Mouse (Mus musculus) urinary bladder, postnatal 4 days (tissue): ENCODE results near the gene Myl6b.
A peak's percentile ranks its signal among the peaks of the same experiment; 100 is the strongest.

Experiments
- DNase-seq, 2 experiments: peaks; one replicate each; pipeline ENCODE4 v3.0.0; 2021 to 2022; ENCODE audit warnings: low spot score in 2 of 2

The Myl6b gene

DNA sequence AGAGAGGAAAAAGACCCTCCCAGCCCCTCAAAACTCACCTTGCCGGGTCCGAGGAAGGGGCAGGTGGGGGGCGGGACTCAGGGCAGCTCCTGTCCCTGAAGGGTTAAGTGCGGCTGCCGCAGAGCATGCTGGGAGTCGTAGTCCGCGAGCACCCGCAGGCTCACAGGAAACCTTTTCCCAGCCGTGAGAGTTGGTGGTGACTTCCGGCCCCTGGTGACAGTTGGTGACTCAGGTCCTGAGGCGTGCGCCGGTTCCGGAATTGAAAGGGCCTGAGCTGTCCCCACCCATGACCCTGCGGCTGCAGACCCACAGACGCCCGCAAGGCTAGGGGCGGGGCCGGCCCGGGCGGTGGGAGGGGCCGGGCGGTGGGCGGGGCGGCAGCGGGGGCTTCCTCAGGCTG is at the start of gene Myl6b:
TSS of gene Myl6b (minus strand) at position 96 of the 400 bp plus-strand sequence.
- DNase-seq, result peak; percentile 92 to 93

DNA sequence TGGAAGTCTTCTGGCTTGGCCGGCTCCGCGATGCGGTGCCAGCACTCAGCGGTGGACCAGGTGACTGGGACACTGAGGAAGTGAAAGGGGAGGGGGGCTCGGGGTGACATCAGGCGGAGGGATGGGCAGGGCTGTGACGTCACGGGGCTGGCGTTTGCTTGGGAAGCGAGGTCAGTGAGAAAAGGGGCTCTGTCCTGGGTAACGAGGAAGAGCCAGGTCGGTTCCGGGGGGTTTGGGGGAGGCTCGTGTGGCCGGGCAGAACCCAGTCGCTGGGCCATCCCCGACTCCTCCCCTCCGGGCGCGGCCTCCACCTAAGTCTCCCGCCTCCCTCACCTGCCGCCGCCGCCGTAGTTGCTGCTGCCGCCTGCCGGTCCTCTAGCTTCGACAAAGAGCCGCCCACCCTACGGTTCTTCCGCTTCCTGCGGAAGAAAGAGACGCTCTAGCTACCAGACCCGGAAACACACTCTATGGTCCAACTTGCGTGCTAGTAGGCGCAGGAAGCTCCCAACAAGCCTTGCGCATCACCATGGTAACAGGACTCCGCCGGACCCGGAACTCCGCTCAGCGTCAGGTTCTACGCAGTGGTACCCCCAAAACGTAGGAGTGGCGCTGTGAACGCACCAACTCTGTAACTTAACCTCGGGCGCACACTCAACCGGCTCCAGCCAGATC is 49.0 kb upstream of the Myl6b start, which contains the start of gene Zc3h10:
TSS of gene Zc3h10 (minus strand) at position 414 of the 672 bp plus-strand sequence.
- peak; percentile 91 to 92 for DNase-seq

DNA sequence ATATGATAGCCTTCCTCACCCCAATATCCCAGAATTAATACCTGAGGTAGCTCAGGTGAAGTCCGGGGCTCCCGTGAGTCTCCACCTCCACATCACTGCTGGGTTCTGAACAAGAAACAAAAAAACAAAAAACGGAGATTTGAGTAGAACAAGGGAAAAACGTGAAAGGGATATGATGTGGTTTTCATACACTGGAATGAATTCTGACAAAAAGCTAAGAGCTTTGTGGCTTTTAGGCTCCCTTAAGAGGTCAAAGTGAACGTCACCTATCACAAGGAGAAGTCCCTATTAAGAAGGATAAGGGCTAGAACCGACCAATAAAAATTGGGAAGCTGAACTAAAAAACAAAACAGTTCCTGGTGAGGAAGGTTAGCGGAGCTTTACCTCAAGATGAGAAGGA is 48.3 kb upstream of the Myl6b start:
- no peak for DNase-seq

DNA sequence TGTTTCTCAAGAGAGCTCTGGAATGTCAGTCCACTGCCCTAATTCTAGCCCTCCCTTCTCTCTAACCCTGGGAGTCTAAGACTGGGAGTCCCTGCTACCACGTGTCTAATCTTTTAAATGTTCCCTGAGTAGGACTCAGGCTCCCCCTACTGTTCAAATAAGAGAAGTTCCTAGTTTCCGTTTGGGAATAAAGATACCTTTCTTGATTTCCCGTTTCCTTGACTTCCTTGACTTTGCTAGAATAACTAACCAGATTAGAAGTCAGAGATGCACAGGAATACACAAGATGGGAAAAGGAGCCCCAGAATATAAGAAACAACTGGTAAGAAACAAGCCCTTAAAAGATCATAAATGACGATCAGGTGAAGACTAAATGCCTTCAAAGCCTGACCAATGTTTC is 47.9 kb upstream of the Myl6b start:
- DNase-seq, result no peak

DNA sequence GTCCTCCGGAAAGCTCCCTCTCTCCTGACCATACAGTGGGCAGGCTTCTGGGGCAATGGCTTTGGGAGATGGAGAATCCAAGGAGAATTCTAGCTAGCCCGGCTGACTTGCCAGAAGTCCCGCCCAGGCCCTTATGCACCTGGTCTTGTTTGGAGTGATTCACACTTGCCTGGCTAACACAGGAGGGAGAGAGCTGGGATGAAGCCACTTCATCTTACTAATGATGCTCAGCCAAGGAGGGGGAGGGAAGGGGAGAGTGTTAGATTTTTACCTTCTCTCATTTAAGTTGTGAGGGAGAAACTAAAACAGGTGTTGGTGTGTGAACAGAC is 47.0 kb upstream of the Myl6b start:
- no peak for DNase-seq

DNA sequence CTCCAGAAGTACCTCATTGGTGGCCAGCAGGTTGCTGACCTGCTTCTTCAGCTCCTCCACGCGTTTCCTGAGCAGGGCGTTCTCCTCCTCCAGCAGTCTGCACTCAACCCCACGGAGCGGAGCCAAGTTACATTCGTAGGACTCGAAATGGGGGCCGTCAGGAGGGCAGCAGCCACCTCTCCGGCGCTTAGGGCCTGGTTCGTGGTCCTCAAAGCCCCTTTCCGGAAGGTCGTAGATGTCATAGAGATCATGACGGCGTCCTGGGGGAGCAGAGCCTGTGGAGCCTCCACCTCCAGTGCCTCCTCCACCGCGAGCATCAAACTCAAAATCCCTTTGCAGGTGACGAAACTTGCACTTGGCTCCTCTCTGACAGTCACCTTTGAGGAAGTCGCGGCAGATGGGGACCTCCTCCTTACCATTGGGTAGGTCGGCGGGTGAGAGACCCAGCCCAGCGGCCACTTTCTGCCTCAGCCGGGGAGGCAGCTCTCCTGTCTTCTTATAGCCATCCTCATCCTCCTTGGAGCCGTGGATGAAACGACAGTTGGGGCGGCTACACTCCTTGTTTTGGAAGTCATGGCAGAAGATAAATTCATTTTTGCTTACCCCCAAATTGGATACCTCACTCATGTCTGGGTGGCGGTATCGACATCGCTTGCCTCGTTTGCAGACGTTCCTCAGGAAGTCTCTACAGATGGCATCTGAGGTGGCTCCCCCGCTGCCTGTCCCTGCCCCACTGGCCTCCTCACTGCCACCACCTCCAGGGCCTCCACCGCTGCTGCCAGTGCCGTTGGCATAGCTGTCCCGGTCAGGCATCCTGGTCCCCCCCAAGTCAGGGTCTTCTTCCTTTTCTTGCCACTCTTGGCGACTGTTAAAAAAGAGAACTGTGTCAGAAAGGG is 46.4 kb upstream of the Myl6b start:
- DNase-seq, result no peak

DNA sequence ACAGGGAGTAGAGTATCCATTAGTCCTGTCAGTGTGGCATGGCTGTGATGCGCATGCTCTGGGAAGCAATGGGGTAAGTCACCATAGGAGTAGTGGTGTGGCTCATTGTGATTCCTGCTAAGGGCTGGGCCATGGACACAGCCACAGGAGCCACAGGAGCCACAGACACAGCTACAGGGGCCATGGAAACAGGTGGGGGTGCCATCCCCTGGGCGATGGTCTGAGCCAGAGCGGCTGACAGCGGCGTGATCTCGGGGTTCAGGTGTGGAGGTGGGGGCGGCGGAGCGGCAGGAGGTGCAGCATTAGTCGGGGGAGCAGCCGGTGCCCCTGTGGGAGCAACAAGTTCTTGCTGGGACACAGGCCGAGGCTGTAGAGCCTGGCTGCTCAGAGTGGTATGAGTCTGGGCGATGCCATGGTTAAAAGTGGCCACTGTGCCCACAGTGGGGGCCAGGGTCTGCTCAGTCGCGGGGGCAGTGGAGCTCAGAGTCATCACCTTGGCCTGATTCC is 45.7 kb upstream of the Myl6b start:
- no peak for DNase-seq

DNA sequence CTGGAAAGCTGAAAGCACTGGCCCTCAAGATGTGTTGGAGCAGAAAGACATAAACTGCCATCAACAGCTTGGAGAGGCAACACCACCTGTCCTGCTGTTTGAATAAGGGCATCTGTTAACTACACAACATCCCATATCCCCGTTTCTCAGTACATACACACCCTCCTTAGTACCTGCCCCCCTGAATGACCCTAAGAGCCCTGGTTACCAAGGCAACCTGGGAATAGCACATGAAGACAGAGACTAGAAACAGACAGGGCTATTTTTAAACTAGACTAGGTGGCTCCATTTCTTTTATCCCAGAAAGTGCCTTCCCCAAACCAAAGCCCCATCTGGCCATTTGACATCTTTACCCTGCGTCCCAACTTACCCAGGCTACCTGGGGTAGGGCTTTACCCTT is 44.6 kb upstream of the Myl6b start:
- no peak for DNase-seq

DNA sequence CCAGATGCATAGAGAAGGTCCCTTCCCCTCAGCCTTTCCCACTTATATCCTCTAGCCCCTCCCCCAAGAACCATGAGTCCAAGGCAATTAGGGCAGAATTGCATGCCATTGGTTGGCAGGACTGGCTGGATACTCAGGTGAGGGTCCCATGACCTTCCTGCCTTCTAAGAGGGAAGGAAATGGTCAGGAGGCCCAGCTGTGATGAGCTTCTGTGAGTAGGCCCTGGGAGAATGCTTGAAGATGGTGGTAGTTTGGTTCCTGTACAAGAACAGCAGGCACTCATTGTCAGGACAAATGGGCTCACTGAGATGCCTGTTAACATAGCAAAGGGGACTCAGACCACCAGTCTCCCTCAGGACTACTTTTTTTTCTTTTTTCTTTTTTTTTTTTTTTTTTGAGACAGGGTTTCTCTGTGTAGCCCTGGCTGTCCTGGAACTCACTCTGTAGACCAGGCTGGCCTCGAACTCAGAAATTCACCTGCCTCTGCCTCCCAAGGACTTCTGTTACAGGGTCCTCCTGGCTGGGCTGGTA is 39.9 kb upstream of the Myl6b start:
- DNase-seq, result no peak

DNA sequence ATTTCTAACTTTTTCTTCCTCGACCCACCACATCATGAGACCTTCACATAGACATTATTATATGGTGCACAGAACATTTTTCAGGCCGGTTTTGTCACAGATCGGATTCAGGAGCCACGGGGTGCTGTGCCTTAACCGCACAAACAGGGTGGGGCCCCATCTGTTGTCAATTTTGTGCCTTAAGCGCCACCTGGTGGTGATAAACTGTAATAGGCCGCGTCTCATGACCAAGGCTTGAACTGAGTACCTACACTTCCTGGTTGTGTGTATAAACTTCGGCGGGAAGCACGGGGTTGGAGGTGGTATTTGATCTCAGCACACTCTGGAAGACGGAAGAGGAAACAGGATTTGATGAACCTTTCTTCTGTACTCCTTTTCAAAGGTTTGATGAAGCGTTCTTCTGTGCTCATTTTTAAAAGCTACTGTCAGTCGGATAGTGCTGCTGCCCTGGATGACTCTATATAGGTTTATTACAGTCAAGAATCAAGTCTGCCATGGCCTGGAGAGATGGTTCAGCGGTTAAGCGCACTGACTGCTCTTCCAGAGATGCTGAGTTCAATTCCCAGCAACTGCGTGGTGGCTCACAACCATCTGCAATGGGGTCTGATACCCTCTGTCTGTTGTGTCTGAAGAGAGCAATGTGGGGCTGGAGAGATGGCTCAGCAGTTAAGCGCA is 37.9 kb upstream of the Myl6b start:
- peak; percentile 79 to 88 for DNase-seq

DNA sequence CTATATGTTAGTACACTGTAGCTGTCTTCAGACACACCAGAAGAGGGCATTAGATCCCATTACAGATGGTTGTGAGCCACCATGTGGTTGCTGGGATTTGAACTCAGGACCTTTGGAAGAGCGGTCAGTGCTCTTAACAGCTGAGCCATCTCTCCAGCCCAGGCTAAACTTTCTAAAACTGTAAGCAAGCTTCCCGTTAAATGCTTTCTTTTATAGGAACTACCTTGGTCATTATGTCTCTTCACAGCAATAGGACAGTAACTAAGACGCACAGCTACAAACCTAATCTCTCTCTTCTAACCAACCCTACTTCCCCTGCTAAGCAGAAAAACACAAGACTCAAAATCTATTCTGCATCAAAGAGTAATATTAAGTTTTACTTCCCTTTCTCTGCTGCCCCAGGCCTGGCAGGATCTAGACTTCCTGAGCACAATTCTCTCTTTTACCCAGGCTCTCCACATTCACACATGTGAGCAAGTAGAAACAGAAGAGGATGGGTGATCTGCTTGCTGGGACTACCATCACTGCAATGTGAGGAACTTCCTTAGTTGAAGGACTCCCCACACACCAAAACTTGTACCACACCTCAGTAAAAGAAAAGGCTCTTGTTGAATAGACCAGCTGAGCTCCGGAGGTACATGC is 37.3 kb upstream of the Myl6b start:
- DNase-seq, result no peak

DNA sequence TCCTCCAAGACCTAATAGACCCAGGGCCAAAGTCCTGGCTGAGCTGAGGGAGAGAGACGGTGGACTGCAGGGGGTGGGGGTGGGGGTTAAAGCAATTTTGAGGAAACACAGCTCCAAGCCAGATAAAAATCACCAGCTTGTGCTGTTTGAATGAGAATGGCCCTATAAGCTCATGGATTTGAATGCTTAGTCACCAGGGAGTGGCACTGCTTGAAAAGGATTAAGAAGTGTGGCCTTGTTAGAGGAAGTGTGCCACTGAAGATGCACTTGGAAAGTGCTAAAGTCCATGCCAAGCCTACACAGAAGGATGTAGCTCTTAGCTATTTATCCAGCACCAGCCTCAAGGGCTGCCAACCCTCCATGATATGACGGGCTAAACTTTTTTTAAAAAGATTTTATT is 36.7 kb upstream of the Myl6b start:
- no peak for DNase-seq

DNA sequence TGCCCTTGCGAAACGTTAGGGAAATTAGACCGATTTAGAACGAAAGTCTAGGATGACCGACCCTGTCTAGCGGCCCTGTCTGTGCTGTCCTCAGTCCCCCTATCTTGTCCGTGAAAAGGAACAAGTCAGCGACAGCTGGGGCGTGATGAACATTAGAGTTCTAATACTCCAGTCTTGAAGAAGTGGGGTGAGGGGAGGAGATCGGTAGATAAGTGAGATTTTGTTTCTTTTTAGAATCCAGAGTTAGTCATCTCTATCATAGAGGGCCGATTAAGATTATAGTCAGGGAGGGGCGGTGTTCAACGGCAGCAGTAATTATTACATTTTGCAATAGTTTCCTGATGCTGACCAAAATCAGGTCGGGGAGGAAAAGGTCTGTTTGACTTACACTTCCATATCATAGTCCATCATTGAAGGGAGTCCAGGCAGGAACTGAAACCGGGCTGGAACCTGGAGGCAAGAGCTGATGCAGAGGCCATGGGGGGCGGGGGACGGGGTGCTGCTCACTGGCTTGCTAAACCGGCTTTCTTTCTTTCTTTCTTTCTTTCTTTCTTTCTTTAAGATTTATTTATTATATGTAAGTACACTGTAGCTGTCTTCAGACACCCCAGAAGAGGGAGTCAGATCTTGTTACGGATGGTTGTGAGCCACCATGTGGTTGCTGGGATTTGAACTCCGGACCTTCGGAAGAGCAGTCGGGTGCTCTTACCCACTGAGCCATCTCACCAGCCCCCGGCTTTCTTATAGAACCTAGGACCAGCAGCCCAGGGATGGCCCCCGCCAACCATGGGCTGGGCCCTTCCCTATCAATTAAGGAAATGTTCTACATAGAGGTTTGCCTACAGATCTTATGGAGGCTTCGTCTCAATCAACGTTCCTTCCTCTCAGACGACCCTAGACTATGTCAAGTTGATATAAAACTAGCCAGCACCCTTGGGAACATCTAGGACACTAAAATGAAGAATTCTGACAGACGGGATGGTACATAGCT is 28.2 kb upstream of the Myl6b start:
- DNase-seq, result no peak

DNA sequence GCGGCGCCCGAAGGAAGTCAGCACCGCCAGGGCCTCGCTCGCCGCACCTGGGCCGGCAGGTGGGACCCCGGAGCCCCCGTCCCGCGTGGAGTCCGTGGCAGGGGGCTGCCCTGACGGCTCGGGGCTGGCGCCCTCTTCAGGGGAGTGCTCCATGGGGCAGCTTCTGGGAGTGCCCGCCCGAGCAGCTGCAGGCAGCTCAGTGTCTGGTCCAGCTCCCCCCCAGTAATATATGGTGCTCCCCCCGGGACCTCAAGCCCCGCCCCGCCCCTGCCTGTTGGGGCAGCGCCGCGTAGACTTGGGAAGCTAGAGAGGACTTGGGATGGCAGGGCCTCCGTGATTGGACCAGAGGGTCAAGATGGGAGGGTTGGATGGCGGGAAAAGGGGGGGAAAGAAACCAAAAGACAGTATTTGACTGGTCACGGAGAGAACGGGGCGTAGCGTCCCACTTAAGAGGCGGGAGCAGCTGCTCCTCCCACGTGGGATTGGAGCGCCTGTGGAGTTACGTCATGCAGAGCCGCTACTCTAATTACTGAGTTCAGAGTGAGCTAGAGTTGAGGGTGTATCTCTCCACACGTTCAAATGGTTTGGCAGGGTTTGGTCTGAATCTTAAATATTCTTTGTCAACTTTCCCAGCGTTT is 27.3 kb upstream of the Myl6b start, which contains the start of gene Esyt1:
TSS of gene Esyt1 (minus strand) at position 201 of the 638 bp plus-strand sequence.
- peak; percentile 92 to 94 for DNase-seq

DNA sequence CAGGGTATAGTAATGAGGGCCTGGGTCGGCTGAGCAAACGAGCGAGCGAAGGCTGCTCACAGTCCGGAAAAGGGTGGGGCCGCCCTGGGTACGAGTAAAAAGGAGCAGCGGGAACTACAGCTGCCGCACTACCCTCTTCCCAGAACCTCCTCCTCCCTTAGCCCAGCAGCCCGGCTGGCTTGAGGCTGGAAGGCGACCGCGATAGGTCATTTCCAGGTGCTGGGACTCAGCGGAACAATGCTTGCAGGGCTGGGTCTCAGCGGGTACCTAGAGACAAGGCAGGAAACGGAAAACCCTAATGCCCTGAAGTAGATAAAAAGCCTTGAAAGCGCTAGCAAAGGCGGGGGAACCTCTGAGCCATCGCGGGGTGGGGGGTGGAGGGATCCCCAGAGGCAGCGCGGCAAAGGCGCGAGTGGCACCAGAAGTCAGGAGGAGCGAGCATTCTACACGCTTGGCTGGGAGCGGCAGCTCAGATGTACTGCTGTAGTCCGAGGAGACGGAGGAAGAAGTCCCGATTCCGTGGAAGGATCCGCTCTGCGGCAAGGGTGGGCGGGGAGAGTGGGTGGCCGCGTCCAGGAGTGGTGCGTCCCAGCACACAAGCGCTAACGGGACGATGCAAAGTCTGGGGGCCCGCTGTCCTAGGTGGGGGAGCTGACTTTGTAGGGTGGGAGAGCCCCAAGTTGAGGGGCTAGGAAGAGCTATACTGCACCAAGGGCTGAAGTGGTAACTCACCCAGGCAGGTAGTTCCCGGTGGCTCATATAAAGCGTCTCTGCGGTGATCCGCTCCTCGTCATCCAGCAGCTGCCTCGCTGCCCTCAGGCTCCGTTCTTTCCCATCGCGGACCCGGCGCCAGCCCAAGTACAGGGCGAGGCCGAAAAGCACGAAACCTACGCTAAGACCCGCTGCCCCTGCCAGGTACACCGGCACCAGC is 26.5 kb upstream of the Myl6b start:
- peak; percentile 54 to 71 for DNase-seq

DNA sequence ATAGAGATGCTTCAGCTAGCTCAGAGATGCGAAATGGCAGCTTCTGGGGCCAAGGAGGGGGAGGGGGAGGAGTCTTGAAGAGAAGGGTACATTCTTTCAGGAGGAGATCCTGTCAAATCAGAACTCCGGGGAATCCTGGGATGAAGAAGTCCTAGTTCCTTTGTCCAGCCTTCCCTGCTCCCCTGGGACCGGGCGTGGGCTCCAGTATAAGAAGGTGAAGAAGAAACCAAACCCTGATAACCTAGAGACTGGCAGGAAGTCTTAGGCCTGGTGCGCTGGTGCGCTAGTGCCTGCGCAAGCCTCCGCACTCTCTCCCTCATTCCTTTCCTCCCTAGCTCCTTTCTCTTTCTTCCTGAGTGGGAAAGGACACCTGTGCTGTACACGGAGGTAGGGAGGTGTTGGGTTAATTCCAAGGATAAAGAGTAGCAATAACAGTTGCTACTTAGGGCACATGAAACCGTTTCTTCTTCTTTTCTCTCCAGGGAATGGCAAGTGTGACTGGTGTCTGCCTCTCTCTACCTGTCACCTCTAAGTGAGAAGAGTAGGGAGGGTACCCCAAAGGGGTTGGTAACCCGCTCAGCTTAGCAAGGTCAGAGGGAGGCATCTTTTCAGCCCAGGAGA is 25.7 kb upstream of the Myl6b start:
- DNase-seq, result no peak

DNA sequence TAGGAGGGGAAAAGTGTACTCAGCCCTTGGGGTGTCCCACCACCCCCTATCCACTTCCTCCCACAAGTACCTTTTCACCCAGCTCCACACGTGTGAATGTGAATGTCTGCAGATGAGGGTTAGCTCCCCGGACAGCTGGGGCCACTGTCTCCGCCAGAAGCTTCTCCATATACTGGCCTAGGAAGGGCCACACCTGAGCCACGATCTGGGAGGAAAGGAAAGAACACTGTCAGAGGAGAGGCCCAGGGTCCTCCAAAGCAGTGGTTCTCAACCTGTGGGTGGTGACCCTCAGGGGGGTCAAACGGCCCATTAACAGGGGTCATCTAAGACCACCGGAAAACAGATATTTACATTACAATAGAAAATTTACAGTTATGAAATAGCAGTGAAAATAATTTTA is 23.9 kb upstream of the Myl6b start:
- DNase-seq, result no peak

DNA sequence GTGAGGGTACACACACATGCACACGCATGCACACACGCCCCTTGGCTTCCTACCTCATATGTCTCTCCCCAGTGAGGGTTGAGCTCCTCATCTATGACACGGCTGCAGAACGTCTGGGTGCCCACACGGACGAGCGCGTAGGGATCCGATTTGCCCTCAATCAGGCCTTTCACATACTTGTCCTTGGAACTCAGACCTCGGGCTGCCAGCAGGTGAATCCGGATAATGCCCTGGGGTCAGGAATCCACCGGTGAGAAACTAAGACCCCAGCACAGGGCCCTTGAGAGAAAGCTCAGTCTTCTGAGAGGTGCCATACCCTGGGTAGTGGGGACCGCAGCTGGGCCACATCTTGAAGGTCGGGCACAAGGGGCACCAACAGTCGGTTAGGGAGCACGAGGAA is 22.1 kb upstream of the Myl6b start:
- peak in 1 of 2 experiments; percentile 45 for DNase-seq
